Mouse (Mus musculus): ENCODE measurements around the gene Ppard. TPM values are rescaled to one million over a fixed set of nuclear protein-coding genes. Genes with fewer than 3 reads are reported as not detected.
A peak's percentile ranks its signal among the peaks of the same experiment; 100 is the strongest.

The Ppard gene
- polyA plus RNA-seq (2012; rRNA removed), result 24.2 TPM in 2 replicates

GRCm38 (mm10) chr17:28232475-28233060, at the start of gene Ppard:
Ppard (plus strand) TSS chr17:28232700.
- Histone ChIP-seq H3K4me1 (ENCODE audit: control insufficient read depth, insufficient read depth, low read length) (peaks cover 4% of the 10 kb centered on the region), H3K27ac (ENCODE audit: insufficient read depth, low read length) (peak within 1 kb of the TSS; percentile 18; the same call in 1 of the 2 replicates), H3K4me3 (ENCODE audit: insufficient read depth, low read length) (peak within 1 kb of the TSS; percentile 98)
- TF ChIP-seq CTCF (IDR thresholded peaks at IDR 0.05; ENCODE audit: extremely low read depth, insufficient read depth, low read length), result peak; percentile 97
- peak; percentile 56; the same call in 1 of the 2 replicates for TF ChIP-seq POLR2A (IDR thresholded peaks at IDR 0.05; ENCODE audit: extremely low read depth, insufficient read depth, low read length)

- peaks cover 4% of the 10 kb centered on the region for H3K4me1 ChIP-seq (ENCODE audit: control insufficient read depth, insufficient read depth, low read length)
- H3K4me3 ChIP-seq (ENCODE audit: insufficient read depth, low read length), result no peak overlapping the region
- no peak overlapping the region for H3K27ac ChIP-seq (ENCODE audit: insufficient read depth, low read length)
- TF ChIP-seq POLR2A (IDR thresholded peaks at IDR 0.05; ENCODE audit: extremely low read depth, insufficient read depth, low read length), result no peak
- no peak for TF ChIP-seq CTCF (IDR thresholded peaks at IDR 0.05; ENCODE audit: extremely low read depth, insufficient read depth, low read length)
Measured at GRCm38 (mm10) chr17:28184971-28185638, 47.4 kb upstream of the Ppard start.

- H3K27ac ChIP-seq (ENCODE audit: insufficient read depth, low read length), result no peak overlapping the region
- H3K4me3 ChIP-seq (ENCODE audit: insufficient read depth, low read length), result no peak overlapping the region
- TF ChIP-seq CTCF (IDR thresholded peaks at IDR 0.05; ENCODE audit: extremely low read depth, insufficient read depth, low read length) (no peak), POLR2A (IDR thresholded peaks at IDR 0.05; ENCODE audit: extremely low read depth, insufficient read depth, low read length) (no peak)
- 0 out of 2 replicates have a peak, but pooled peaks cover 2% of the 10 kb centered on the region for H3K4me1 ChIP-seq (ENCODE audit: control insufficient read depth, insufficient read depth, low read length)
Measured at GRCm38 (mm10) chr17:28188313-28188712, 44.2 kb upstream of the Ppard start.

GRCm38 (mm10) chr17:28192754-28193153, 39.7 kb upstream of the Ppard start:
- H3K4me1 ChIP-seq (ENCODE audit: control insufficient read depth, insufficient read depth, low read length), result no peaks in the 10 kb centered on the region
- no peak for TF ChIP-seq POLR2A (IDR thresholded peaks at IDR 0.05; ENCODE audit: extremely low read depth, insufficient read depth, low read length)
- TF ChIP-seq CTCF (IDR thresholded peaks at IDR 0.05; ENCODE audit: extremely low read depth, insufficient read depth, low read length), result no peak
- no peak overlapping the region for H3K4me3 ChIP-seq (ENCODE audit: insufficient read depth, low read length)

GRCm38 (mm10) chr17:28193559-28193958, 38.9 kb upstream of the Ppard start:
- Histone ChIP-seq H3K4me1 (ENCODE audit: control insufficient read depth, insufficient read depth, low read length) (no peaks in the 10 kb centered on the region), H3K4me3 (ENCODE audit: insufficient read depth, low read length) (no peak overlapping the region), H3K27ac (ENCODE audit: insufficient read depth, low read length) (no peak overlapping the region)
- TF ChIP-seq POLR2A (IDR thresholded peaks at IDR 0.05; ENCODE audit: extremely low read depth, insufficient read depth, low read length), result no peak

More at GRCm38 (mm10) chr17:28192754-28193153, 39.7 kb upstream of the Ppard start:
- H3K27ac ChIP-seq (ENCODE audit: insufficient read depth, low read length), result no peak overlapping the region

GRCm38 (mm10) chr17:28195033-28195432, 37.5 kb upstream of the Ppard start:
- Histone ChIP-seq H3K27ac (ENCODE audit: insufficient read depth, low read length) (no peak overlapping the region), H3K4me3 (ENCODE audit: insufficient read depth, low read length) (no peak overlapping the region), H3K4me1 (ENCODE audit: control insufficient read depth, insufficient read depth, low read length) (no peaks in the 10 kb centered on the region)
- TF ChIP-seq CTCF (IDR thresholded peaks at IDR 0.05; ENCODE audit: extremely low read depth, insufficient read depth, low read length) (no peak), POLR2A (IDR thresholded peaks at IDR 0.05; ENCODE audit: extremely low read depth, insufficient read depth, low read length) (no peak)

- Histone ChIP-seq H3K27ac (ENCODE audit: insufficient read depth, low read length) (no peak overlapping the region), H3K4me3 (ENCODE audit: insufficient read depth, low read length) (no peak overlapping the region)
- TF ChIP-seq CTCF (IDR thresholded peaks at IDR 0.05; ENCODE audit: extremely low read depth, insufficient read depth, low read length) (no peak), POLR2A (IDR thresholded peaks at IDR 0.05; ENCODE audit: extremely low read depth, insufficient read depth, low read length) (no peak)
Measured at GRCm38 (mm10) chr17:28197646-28198045, 34.9 kb upstream of the Ppard start.

GRCm38 (mm10) chr17:28201982-28202381, 30.5 kb upstream of the Ppard start:
- TF ChIP-seq CTCF (IDR thresholded peaks at IDR 0.05; ENCODE audit: extremely low read depth, insufficient read depth, low read length) (no peak), POLR2A (IDR thresholded peaks at IDR 0.05; ENCODE audit: extremely low read depth, insufficient read depth, low read length) (no peak)
- Histone ChIP-seq H3K27ac (ENCODE audit: insufficient read depth, low read length) (no peak overlapping the region), H3K4me3 (ENCODE audit: insufficient read depth, low read length) (no peak overlapping the region), H3K4me1 (ENCODE audit: control insufficient read depth, insufficient read depth, low read length) (no peaks in the 10 kb centered on the region)

More at GRCm38 (mm10) chr17:28197646-28198045, 34.9 kb upstream of the Ppard start:
- no peaks in the 10 kb centered on the region for H3K4me1 ChIP-seq (ENCODE audit: control insufficient read depth, insufficient read depth, low read length)

- H3K4me3 ChIP-seq (ENCODE audit: insufficient read depth, low read length), result no peak overlapping the region
- TF ChIP-seq CTCF (IDR thresholded peaks at IDR 0.05; ENCODE audit: extremely low read depth, insufficient read depth, low read length), result peak; percentile 75
- 0 out of 2 replicates have a peak, but pooled peaks have one; percentile 12 for TF ChIP-seq POLR2A (IDR thresholded peaks at IDR 0.05; ENCODE audit: extremely low read depth, insufficient read depth, low read length)
- H3K27ac ChIP-seq (ENCODE audit: insufficient read depth, low read length), result no peak overlapping the region
- no peaks in the 10 kb centered on the region for H3K4me1 ChIP-seq (ENCODE audit: control insufficient read depth, insufficient read depth, low read length)
Measured at GRCm38 (mm10) chr17:28204052-28204720, 28.3 kb upstream of the Ppard start.

All from cortical plate, adult 2 months (tissue).